Mouse (Mus musculus) adrenal gland, postnatal 10 days (tissue): Measurements from ENCODE around the gene Poc1b. TPM values are rescaled to one million over a fixed set of nuclear protein-coding genes. Genes with fewer than 3 reads are reported as not detected.
"Not testable (repeated sequence)": the region's sequence is repeated elsewhere in the genome, so short reads cannot be mapped to it uniquely, and the experiment has no call there.

Source experiments
- DNase-seq: peaks from one replicate; pipeline ENCODE4 v3.0.0; 2021; ENCODE audit warnings: mixed read lengths
- total RNA-seq, 2 experiments: library from RNA; stranded (reverse); gene quantifications; 2 replicates each; pipeline ENCODE4 v1.2.3; 2021

The Poc1b gene
- total RNA-seq, 2 experiments from 2014 or later, result 10.3 to 12.6 TPM

- DNase-seq, result not testable (repeated sequence)
Observed at GRCm38 (mm10) chr10:99157697-99158096, 50.9 kb downstream of the Poc1b start.

GRCm38 (mm10) chr10:99161987-99162582 is 55.2 kb downstream of the Poc1b start:
- peak; percentile 41 for DNase-seq

- no peak for DNase-seq
Observed at GRCm38 (mm10) chr10:99163002-99163401, 56.2 kb downstream of the Poc1b start.

- peak; percentile 46 for DNase-seq
Observed at GRCm38 (mm10) chr10:99164871-99165477, 58.1 kb downstream of the Poc1b start.

- DNase-seq, result no peak
Observed at GRCm38 (mm10) chr10:99165751-99166282, 59.0 kb downstream of the Poc1b start.

- peak; percentile 19 for DNase-seq
Observed at GRCm38 (mm10) chr10:99166392-99166791, 59.6 kb downstream of the Poc1b start.

GRCm38 (mm10) chr10:99168404-99168803 is 61.6 kb downstream of the Poc1b start:
- no peak for DNase-seq

- peak; percentile 22 for DNase-seq
Observed at GRCm38 (mm10) chr10:99168840-99169764, 62.3 kb downstream of the Poc1b start.

GRCm38 (mm10) chr10:99169765-99170129 is 62.9 kb downstream of the Poc1b start:
- DNase-seq, result no peak

- DNase-seq, result peak; percentile 49
Observed at GRCm38 (mm10) chr10:99171961-99172497, 65.2 kb downstream of the Poc1b start.

GRCm38 (mm10) chr10:99172906-99173507 is 66.2 kb downstream of the Poc1b start:
- no peak for DNase-seq

GRCm38 (mm10) chr10:99176911-99177310 is 70.1 kb downstream of the Poc1b start:
- no peak for DNase-seq

GRCm38 (mm10) chr10:99178118-99178517 is 71.3 kb downstream of the Poc1b start:
- DNase-seq, result no peak

- no peak for DNase-seq
Observed at GRCm38 (mm10) chr10:99179122-99179521, 72.3 kb downstream of the Poc1b start.

- no peak for DNase-seq
Observed at GRCm38 (mm10) chr10:99179566-99179965, 72.7 kb downstream of the Poc1b start.

GRCm38 (mm10) chr10:99181497-99181896 is 74.7 kb downstream of the Poc1b start:
- no peak for DNase-seq

- no peak for DNase-seq
Observed at GRCm38 (mm10) chr10:99182107-99182506, 75.3 kb downstream of the Poc1b start.

GRCm38 (mm10) chr10:99188175-99188574 is 81.3 kb downstream of the Poc1b start:
- no peak for DNase-seq

- DNase-seq, result no peak
Observed at GRCm38 (mm10) chr10:99188656-99189603, 82.1 kb downstream of the Poc1b start.

- DNase-seq, result peak; percentile 82
Observed at GRCm38 (mm10) chr10:99190798-99191197, 84.0 kb downstream of the Poc1b start.
